8 mouse cellular contexts compared by ENCODE assay signal in the genomic region with DNA sequence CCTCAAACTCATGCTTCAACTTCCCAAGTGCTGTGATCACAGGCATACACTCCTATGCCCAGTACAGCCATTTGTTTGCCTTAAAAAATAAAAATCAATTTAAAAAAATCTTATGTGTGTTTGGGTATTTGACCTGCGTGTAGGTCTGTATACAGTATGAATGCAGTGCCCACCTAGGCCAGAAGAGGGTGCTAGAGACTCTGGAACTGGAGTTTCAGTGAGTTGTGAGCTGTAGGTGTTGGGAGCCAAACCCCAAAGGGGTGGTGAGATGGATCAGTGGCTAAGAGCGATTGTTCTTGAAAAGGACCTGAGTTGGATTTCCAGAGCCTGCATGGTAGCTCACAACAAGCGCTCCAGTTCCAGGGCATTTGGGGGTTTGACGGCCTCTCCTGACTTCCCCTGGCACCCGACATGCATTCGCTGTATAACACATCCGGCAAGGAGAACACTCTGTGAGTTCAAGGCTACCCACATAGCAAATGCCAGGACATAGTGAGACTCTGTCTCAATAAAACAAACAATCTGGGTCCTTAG. TPM values are rescaled to one million over a fixed set of nuclear protein-coding genes. Genes with fewer than 3 reads are reported as not detected.
DNase-seq lines count a peak whose midpoint lies in the region; ATAC-seq and TF ChIP-seq lines count a peak whose summit lies in the region.
"Had no signal": no experiment of that assay in that cellular context is flagged by ENCODE, and none has a peak within 500 bp of the region (broad histone marks: within the 10 kb centered on the region; RNA-seq: fewer than 3 reads in every experiment).

No protein-coding gene starts in this region.

- no peak overlapping the region for H3K9ac ChIP-seq in lung, embryonic 16.5 days (ENCODE audit: low read length)

- peak; percentile 68 for TF ChIP-seq CTCF in G1E (IDR thresholded peaks at IDR 0.05; ENCODE audit: low read depth, low read length)

- peak; percentile 90 for DNase-seq in CD4-positive, CD25-positive, alpha-beta regulatory T cell, adult 2 months (ENCODE audit: low read depth, low spot score)
- DNase-seq in G1E (ENCODE audit: low spot score): peak; percentile 42
- peak; percentile 69 for DNase-seq in cerebellum, adult 11 months
- peak; percentile 49 to 73 for DNase-seq in frontal cortex, postnatal 25 days (ENCODE audit: low spot score in 2 of 2)
- peak; percentile 87 for DNase-seq in kidney, postnatal 10 days
- DNase-seq in spleen, adult 12 weeks (ENCODE audit: low spot score): peak; percentile 73

- no peak; the same call in 1 of the 2 replicates for ATAC-seq in G1E (ENCODE audit: extremely low read depth, insufficient number of reproducible peaks, low FRiP score, poor library complexity, severe bottlenecking)
- 0 out of 2 replicates have a peak, but pooled peaks have one; percentile 50 for ATAC-seq in lung, embryonic 16.5 days (ENCODE audit: low read depth)

- H3K4me1 ChIP-seq in G1E (ENCODE audit: insufficient read depth, low read depth, low read length): peaks cover 17% of the 10 kb centered on the region; the same call in 1 of the 2 replicates
- peaks cover 8% of the 10 kb centered on the region; the same call in 1 of the 2 replicates for H3K4me1 ChIP-seq in lung, embryonic 16.5 days (replicated peaks; ENCODE audit: control insufficient read depth, insufficient read depth, low read length)

- no peak overlapping the region for H3K4me3 ChIP-seq in G1E (ENCODE audit: low read depth, low read length)
- H3K4me3 ChIP-seq in lung, embryonic 16.5 days (ENCODE audit: low read length): no peak overlapping the region

- WGBS in lung, embryonic 16.5 days: 59% methylated on average over 7 of the region's 7 CpGs

- H3K36me3 ChIP-seq in G1E (replicated peaks): peaks cover 12% of the 10 kb centered on the region
- H3K36me3 ChIP-seq in lung, embryonic 16.5 days (ENCODE audit: control insufficient read depth, insufficient read depth, low read length): peaks cover 5% of the 10 kb centered on the region; the same call in 1 of the 2 replicates

- peaks cover 14% of the 10 kb centered on the region for H3K27me3 ChIP-seq in G1E (ENCODE audit: insufficient read depth, low read length)
- H3K27me3 ChIP-seq in lung, embryonic 16.5 days (ENCODE audit: control insufficient read depth, insufficient read depth, low read depth, low read length): no peaks in the 10 kb centered on the region
- H3K27me3 ChIP-seq: limb, embryonic 13.5 days had no signal

- H3K4me2 ChIP-seq in lung, embryonic 16.5 days (ENCODE audit: low read depth, low read length): no peak overlapping the region

- no peaks in the 10 kb centered on the region for H3K9me3 ChIP-seq in G1E (replicated peaks)
- H3K9me3 ChIP-seq in lung, embryonic 16.5 days (ENCODE audit: control insufficient read depth, low read length): no peaks in the 10 kb centered on the region
- H3K9me3 ChIP-seq: limb, embryonic 13.5 days had no signal

- H3K27ac ChIP-seq in lung, embryonic 16.5 days (ENCODE audit: low read length): no peak overlapping the region

RNA-seq across cellular contexts. Expression of a gene that starts 1.2 kb away (rescaled TPM):
- total RNA-seq in G1E (2014; fragmentation: Nextera tagmentation): 19.4 and 21.7 TPM in 2 replicates
- 12.9 and 14.0 TPM in 2 replicates for total RNA-seq in G1E (2017)
- polyA plus RNA-seq in G1E (2012): 5.6 and 6.3 TPM in 2 replicates
- polyA plus RNA-seq in lung, embryonic 16.5 days (2015; fragmentation: Nextera tagmentation; extraction: Ambion mirVana): 72.7 and 74.0 TPM in 2 replicates

RNA-seq across cellular contexts. Expression of a gene that starts 5.7 kb away (rescaled TPM):
- total RNA-seq in G1E (2014; fragmentation: Nextera tagmentation) (not detected in 2 replicates), G1E (2017) (0.06 and 0.27 TPM in 2 replicates)
- not detected in 2 replicates for polyA plus RNA-seq in G1E (2012)
- 0.49 TPM in 1 of 2 replicates, not detected in the other for polyA plus RNA-seq in lung, embryonic 16.5 days (2015; fragmentation: Nextera tagmentation; extraction: Ambion mirVana)
- polyA plus RNA-seq: limb, embryonic 13.5 days had no signal

RNA-seq across cellular contexts. Expression of a gene that starts 17.1 kb away (rescaled TPM):
- total RNA-seq in G1E (2014; fragmentation: Nextera tagmentation) (not detected in 2 replicates), G1E (2017) (0.17 and 0.22 TPM in 2 replicates)
- polyA plus RNA-seq in G1E (2012): not detected in 2 replicates
- 25.8 and 28.2 TPM in 2 replicates for polyA plus RNA-seq in lung, embryonic 16.5 days (2015; fragmentation: Nextera tagmentation; extraction: Ambion mirVana)

RNA-seq across cellular contexts. Expression of a gene that starts 22.1 kb away (rescaled TPM):
- total RNA-seq in G1E (2014; fragmentation: Nextera tagmentation) (8.7 and 20.2 TPM in 2 replicates), G1E (2017) (7.7 and 8.5 TPM in 2 replicates)
- polyA plus RNA-seq in G1E (2012): 113 TPM in 2 replicates
- 18.0 and 21.5 TPM in 2 replicates for polyA plus RNA-seq in lung, embryonic 16.5 days (2015; fragmentation: Nextera tagmentation; extraction: Ambion mirVana)

RNA-seq across cellular contexts. Expression of a gene that starts 30.0 kb away (rescaled TPM):
- total RNA-seq in G1E (2014; fragmentation: Nextera tagmentation): not detected in 2 replicates
- total RNA-seq in G1E (2017): not detected in 2 replicates
- 0.07 and 0.17 TPM in 2 replicates for polyA plus RNA-seq in G1E (2012)
- polyA plus RNA-seq in lung, embryonic 16.5 days (2015; fragmentation: Nextera tagmentation; extraction: Ambion mirVana): 26.7 and 28.3 TPM in 2 replicates

Comparison
In these comparisons a context has a peak if more than half of its experiments do, and no peak if none do; other contexts are left out.
1. RNA of a gene that starts 1.2 kb away (polyA plus RNA-seq): 72.7 to 74.0 TPM in lung, embryonic 16.5 days; 5.6 to 6.3 TPM in G1E; every median in the first group is over 10 times any median in the second.
2. RNA of a gene that starts 17.1 kb away (polyA plus RNA-seq): 25.8 to 28.2 TPM in lung, embryonic 16.5 days; not detected in G1E; every median in the first group is over 10 times any median in the second.
3. Peak in every context shown above with its lines, with median percentiles within 50 percentile points of each other: DNase-seq.